Mouse (Mus musculus) lung, postnatal 0 days (tissue): Measurements from ENCODE around the gene Spcs1. TPM values are rescaled to one million over a fixed set of nuclear protein-coding genes. Genes with fewer than 3 reads are reported as not detected.

Experiments used
- ATAC-seq: fragments of 200-750 bp; cut with Nextera tagmentation; 2 replicates; pipeline ENCODE4 v1.8.0; 2017; ENCODE audit warnings: moderate library complexity
- DNase-seq: peaks from one replicate; pipeline ENCODE4 v3.0.0-alpha.2; 2016; ENCODE audit warnings: low spot score
- H3K27ac ChIP-seq: fragments of 300-500 bp; sonication (generic); 2 replicates; pipeline ENCODE4 v1.5.1; 2014; ENCODE audit warnings: antibody characterized with exemption, mild to moderate bottlenecking, low read length, mixed read lengths
- H3K27me3 ChIP-seq: fragments of 300-500 bp; sonication (generic); replicated peaks from 2 replicates; pipeline ENCODE4 v1.6.1; 2014; ENCODE audit warnings: low read length, mixed read lengths; ENCODE audit not compliant: insufficient read depth
- H3K36me3 ChIP-seq: fragments of 300-500 bp; sonication (generic); 2 replicates; pipeline ENCODE4 v1.6.1; 2014; ENCODE audit warnings: low read length, mixed read lengths; ENCODE audit not compliant: insufficient read depth
- H3K4me1 ChIP-seq: fragments of 300-500 bp; sonication (generic); 2 replicates; pipeline ENCODE4 v1.6.1; 2014; ENCODE audit warnings: antibody characterized with exemption, low read depth, low read length, mixed read lengths; ENCODE audit not compliant: insufficient read depth
- H3K4me2 ChIP-seq: fragments of 300-500 bp; sonication (generic); replicated peaks from 2 replicates; pipeline ENCODE4 v1.6.1; 2014; ENCODE audit warnings: low read depth, mild to moderate bottlenecking, low read length, moderate library complexity, mixed read lengths
- H3K4me3 ChIP-seq: fragments of 300-500 bp; sonication (generic); 2 replicates; pipeline ENCODE4 v1.5.1; 2014; ENCODE audit warnings: low read depth, low read length
- H3K9ac ChIP-seq: fragments of 300-500 bp; sonication (generic); replicated peaks from 2 replicates; pipeline ENCODE4 v1.6.1; 2014; ENCODE audit warnings: low read depth, mild to moderate bottlenecking
- H3K9me3 ChIP-seq: fragments of 300-500 bp; sonication (generic); 2 replicates; pipeline ENCODE4 v1.6.1; 2016; ENCODE audit warnings: low read length, mixed read lengths
- CTCF ChIP-seq: IDR thresholded peaks from 2 replicates; pipeline ENCODE4 v1.5.1; 2016; ENCODE audit warnings: antibody characterized with exemption, mild to moderate bottlenecking
- EP300 ChIP-seq: IDR thresholded peaks from 2 replicates; pipeline ENCODE4 v1.6.1; 2016; ENCODE audit warnings: antibody characterized with exemption, mild to moderate bottlenecking, control low read depth
- WGBS: fragments of 180-500 bp; shearing (Covaris S2); extraction: QIAGEN DNeasy Blood & Tissue Kit; methylation state at CpG from one replicate; pipeline ENCODE4 v1.1.7; 2014; 5-methylcytosine and 5-hydroxymethylcytosine counted together
- polyA plus RNA-seq: library from polyadenylated mRNA; unstranded; fragments of >200 nt; fragmentation: Nextera tagmentation; extraction: Ambion mirVana; gene quantifications from 2 replicates; pipeline ENCODE4 v1.2.1, GENCODE M21; 2015

Gene Spcs1
- polyA plus RNA-seq: 467 and 493 TPM in 2 replicates

- Histone ChIP-seq H3K4me2 (peak within 1 kb of the TSS; percentile 67), H3K27ac (peak within 1 kb of the TSS; percentile 95), H3K36me3 (no peaks in the 10 kb centered on the region), H3K9ac (peak within 1 kb of the TSS; percentile 89), H3K27me3 (no peaks in the 10 kb centered on the region), H3K4me1 (peaks cover 6% of the 10 kb centered on the region; the same call in 1 of the 2 replicates), H3K9me3 (no peaks in the 10 kb centered on the region), H3K4me3 (peak within 1 kb of the TSS; percentile 98)
- TF ChIP-seq EP300: no peak
- TF ChIP-seq CTCF: no peak
- DNase-seq: peak; percentile 90
- WGBS: under 1% methylated on average over 74 of the region's 84 CpGs
- ATAC-seq: peak; percentile 92
These were observed at the start of gene Spcs1, which contains the start of gene Glt8d1 for GRCm38 (mm10) chr14:31001307-31002205. Gene Spcs1, minus strand, starts transcription at chr14:31001672. Gene Glt8d1, plus strand, starts transcription at chr14:31001400.

DNA sequence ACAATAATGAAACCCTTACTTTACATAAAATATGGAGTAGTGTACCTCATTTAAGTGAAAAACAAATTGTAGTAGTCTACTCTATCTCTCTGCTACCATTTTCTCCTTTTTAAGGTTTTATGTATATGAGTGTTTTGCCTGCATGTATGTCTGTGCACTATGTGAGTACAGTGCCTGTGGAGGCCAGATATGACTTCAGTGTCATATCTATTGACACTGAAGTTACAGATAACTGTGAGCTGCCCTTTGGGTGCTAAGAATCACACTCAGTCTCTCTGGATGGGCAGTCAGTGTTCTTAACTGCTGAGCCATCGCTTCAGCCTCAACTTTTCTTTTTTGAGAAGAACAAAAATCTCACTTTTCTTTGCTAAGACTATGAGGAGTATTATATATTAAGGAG is 44.3 kb upstream of the Spcs1 start:
- Histone ChIP-seq H3K4me1 (no peaks in the 10 kb centered on the region), H3K4me3 (no peak overlapping the region), H3K9me3 (no peaks in the 10 kb centered on the region), H3K36me3 (peaks cover 37% of the 10 kb centered on the region; the same call in 1 of the 2 replicates), H3K27ac (no peak overlapping the region), H3K27me3 (no peaks in the 10 kb centered on the region), H3K4me2 (no peak overlapping the region), H3K9ac (no peak overlapping the region)
- ATAC-seq: no peak
- WGBS: 97% methylated on average over 1 of the region's 1 CpGs
- no peak for DNase-seq
- no peak for TF ChIP-seq EP300
- no peak for TF ChIP-seq CTCF

GRCm38 (mm10) chr14:31045296-31045695 is 43.8 kb upstream of the Spcs1 start:
- H3K9me3 ChIP-seq: no peaks in the 10 kb centered on the region
- 92% methylated on average over 5 of the region's 5 CpGs for WGBS
- no peak for ATAC-seq
- H3K4me2 ChIP-seq: no peak overlapping the region
- H3K4me3 ChIP-seq: no peak overlapping the region
- H3K27ac ChIP-seq: no peak overlapping the region
- TF ChIP-seq CTCF (no peak), EP300 (no peak)
- peaks cover 34% of the 10 kb centered on the region; the same call in 1 of the 2 replicates for H3K36me3 ChIP-seq
- H3K9ac ChIP-seq: no peak overlapping the region
- no peaks in the 10 kb centered on the region for H3K27me3 ChIP-seq
- DNase-seq: no peak
- H3K4me1 ChIP-seq: no peaks in the 10 kb centered on the region

DNA sequence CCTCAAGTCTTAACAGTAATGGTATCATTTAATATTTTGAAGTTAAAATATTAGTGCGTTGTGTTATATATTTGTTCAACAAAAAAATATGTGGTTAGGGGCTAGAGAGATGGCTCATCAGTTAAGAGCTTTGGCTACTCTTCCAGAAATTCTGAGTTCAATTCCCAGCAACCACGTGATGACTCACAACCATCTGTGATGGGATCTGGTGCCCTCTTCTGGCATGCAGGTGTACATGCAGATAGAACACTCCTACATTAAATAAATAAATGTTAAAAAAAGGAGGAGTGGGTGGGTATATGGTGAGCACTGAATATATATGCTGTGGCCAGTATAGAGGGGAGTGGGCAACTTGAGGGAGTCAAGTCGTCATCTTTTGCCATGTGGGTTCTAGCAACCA is 24.3 kb upstream of the Spcs1 start:
- Histone ChIP-seq H3K27ac (no peak overlapping the region), H3K27me3 (no peaks in the 10 kb centered on the region), H3K36me3 (peaks cover 28% of the 10 kb centered on the region; the same call in 1 of the 2 replicates), H3K4me3 (no peak overlapping the region), H3K4me2 (no peak overlapping the region), H3K4me1 (no peaks in the 10 kb centered on the region; the same call in 1 of the 2 replicates), H3K9me3 (no peaks in the 10 kb centered on the region), H3K9ac (no peak overlapping the region)
- WGBS: 84% methylated on average over 3 of the region's 3 CpGs
- TF ChIP-seq EP300 (no peak), CTCF (peak; percentile 55)
- no peak for DNase-seq
- ATAC-seq: no peak

GRCm38 (mm10) chr14:31022579-31022978 is 21.1 kb upstream of the Spcs1 start:
- H3K9me3 ChIP-seq: no peaks in the 10 kb centered on the region
- H3K9ac ChIP-seq: no peak overlapping the region
- TF ChIP-seq CTCF (no peak), EP300 (no peak)
- no peak overlapping the region for H3K27ac ChIP-seq
- no peak overlapping the region for H3K4me3 ChIP-seq
- no peaks in the 10 kb centered on the region; the same call in 1 of the 2 replicates for H3K4me1 ChIP-seq
- ATAC-seq: no peak
- 19% methylated on average over 1 of the region's 1 CpGs for WGBS
- no peaks in the 10 kb centered on the region for H3K27me3 ChIP-seq
- H3K4me2 ChIP-seq: no peak overlapping the region
- H3K36me3 ChIP-seq: peaks cover 12% of the 10 kb centered on the region; the same call in 1 of the 2 replicates
- DNase-seq: no peak

- H3K4me1 ChIP-seq: no peaks in the 10 kb centered on the region; the same call in 1 of the 2 replicates
- TF ChIP-seq EP300 (no peak), CTCF (no peak)
- H3K27ac ChIP-seq: peak overlapping the region; percentile 98
- H3K9me3 ChIP-seq: no peaks in the 10 kb centered on the region
- peak overlapping the region; percentile 78 for H3K4me3 ChIP-seq
- H3K27me3 ChIP-seq: no peaks in the 10 kb centered on the region
- peak overlapping the region; percentile 70 for H3K4me2 ChIP-seq
- H3K9ac ChIP-seq: peak overlapping the region; percentile 78
- ATAC-seq: peak; percentile 96
- H3K36me3 ChIP-seq: peaks cover 7% of the 10 kb centered on the region; the same call in 1 of the 2 replicates
- 2% methylated on average over 21 of the region's 56 CpGs for WGBS
- peak; percentile 93 for DNase-seq
These were observed 18.1 kb upstream of the Spcs1 start for GRCm38 (mm10) chr14:31019331-31020205.
